Mouse (Mus musculus): ENCODE results near the gene Slc5a8.

The Slc5a8 gene

GRCm38 (mm10) chr10:88885632-88886090 lies at the start of gene Slc5a8:
Gene Slc5a8 (plus strand): TSS chr10:88885992.
- DNase-seq (ENCODE audit: low read depth), result no peak

- DNase-seq (ENCODE audit: low read depth), result no peak
These were observed 36.8 kb upstream of the Slc5a8 start for GRCm38 (mm10) chr10:88848876-88849476.

- peak; percentile 29 for DNase-seq (ENCODE audit: low read depth)
These were observed 35.8 kb upstream of the Slc5a8 start for GRCm38 (mm10) chr10:88849976-88850375.

- no peak for DNase-seq (ENCODE audit: low read depth)
These were observed 32.5 kb upstream of the Slc5a8 start for GRCm38 (mm10) chr10:88853326-88853725.

- DNase-seq (ENCODE audit: low read depth), result no peak
These were observed 24.9 kb upstream of the Slc5a8 start for GRCm38 (mm10) chr10:88860911-88861310.

GRCm38 (mm10) chr10:88861416-88861815 lies 24.4 kb upstream of the Slc5a8 start:
- no peak for DNase-seq (ENCODE audit: low read depth)

GRCm38 (mm10) chr10:88862293-88862692 lies 23.5 kb upstream of the Slc5a8 start:
- DNase-seq (ENCODE audit: low read depth), result no peak

GRCm38 (mm10) chr10:88866017-88866416 lies 19.8 kb upstream of the Slc5a8 start:
- no peak for DNase-seq (ENCODE audit: low read depth)

GRCm38 (mm10) chr10:88874870-88875269 lies 10.9 kb upstream of the Slc5a8 start:
- DNase-seq (ENCODE audit: low read depth), result no peak

GRCm38 (mm10) chr10:88877421-88877820 lies 8.4 kb upstream of the Slc5a8 start:
- no peak for DNase-seq (ENCODE audit: low read depth)

- no peak for DNase-seq (ENCODE audit: low read depth)
These were observed 2.1 kb upstream of the Slc5a8 start for GRCm38 (mm10) chr10:88883721-88884120.

- no peak for DNase-seq (ENCODE audit: low read depth)
These were observed 956 bp upstream of the Slc5a8 start for GRCm38 (mm10) chr10:88884836-88885235.

- DNase-seq (ENCODE audit: low read depth), result no peak
These were observed 322 bp downstream of the Slc5a8 start for GRCm38 (mm10) chr10:88886114-88886513.

GRCm38 (mm10) chr10:88888376-88888775 lies 2.6 kb downstream of the Slc5a8 start:
- DNase-seq (ENCODE audit: low read depth), result no peak

GRCm38 (mm10) chr10:88891410-88891809 lies 5.6 kb downstream of the Slc5a8 start:
- no peak for DNase-seq (ENCODE audit: low read depth)

- DNase-seq (ENCODE audit: low read depth), result peak; percentile 26
These were observed 6.8 kb downstream of the Slc5a8 start for GRCm38 (mm10) chr10:88892560-88893087.

GRCm38 (mm10) chr10:88897032-88897431 lies 11.2 kb downstream of the Slc5a8 start:
- no peak for DNase-seq (ENCODE audit: low read depth)

GRCm38 (mm10) chr10:88949649-88950296 lies 64.0 kb downstream of the Slc5a8 start:
- DNase-seq (ENCODE audit: low read depth), result no peak

- no peak for DNase-seq (ENCODE audit: low read depth)
These were observed 64.5 kb downstream of the Slc5a8 start for GRCm38 (mm10) chr10:88950297-88950653.

- DNase-seq (ENCODE audit: low read depth), result no peak
These were observed 75.0 kb downstream of the Slc5a8 start for GRCm38 (mm10) chr10:88960791-88961190.

GRCm38 (mm10) chr10:88968586-88968985 lies 82.8 kb downstream of the Slc5a8 start:
- no peak for DNase-seq (ENCODE audit: low read depth)

- peak; percentile 43 for DNase-seq (ENCODE audit: low read depth)
These were observed 85.3 kb downstream of the Slc5a8 start for GRCm38 (mm10) chr10:88970951-88971725.

- no peak for DNase-seq (ENCODE audit: low read depth)
These were observed 93.1 kb downstream of the Slc5a8 start for GRCm38 (mm10) chr10:88978932-88979331.

All from NIH3T3 (cell line).